Mouse (Mus musculus) Patski (cell line): ENCODE results near the gene Stk24. TPM values are rescaled to one million over a fixed set of nuclear protein-coding genes. Genes with fewer than 3 reads are reported as not detected.
"Not testable (repeated sequence)": the region's sequence is repeated elsewhere in the genome, so short reads cannot be mapped to it uniquely, and the experiment has no call there.

Source experiments
- ATAC-seq: fragments of 100-300 bp; one replicate; pipeline ENCODE4 v1.8.0; 2021
- CTCF ChIA-PET: fragments of 350-600 bp; sonication (Branson Sonifier 250); formaldehyde crosslinking; loops from one replicate; lab custom pipeline; 2022; ENCODE audit warnings: inconsistent platforms; lab: Charles Lee
- POLR2A ChIA-PET: fragments of 350-600 bp; sonication (Branson Sonifier 250); formaldehyde crosslinking; loops from one replicate; lab custom pipeline; 2022; ENCODE audit warnings: antibody characterized with exemption, inconsistent platforms; lab: Charles Lee
- DNase-seq: peaks from one replicate; pipeline ENCODE4 v3.0.0-alpha.2; 2011; ENCODE audit warnings: low read depth, low spot score
- H3K27me3 ChIP-seq: fragments of 371-371 bp; one replicate; pipeline ENCODE4 v1.5.1; 2021
- CTCF ChIP-seq: fragments of 100-300 bp; IDR thresholded peaks from one replicate; pipeline ENCODE4 v1.5.1; 2021
- in situ Hi-C: fragments of 300-500 bp; cut with MboI; formaldehyde crosslinking; loops from 3 replicates; pipeline ENCODE4 v1.11.1; 2018; ENCODE audit warnings: low pct_unique_long_range_greater_than_20kb, mixed read lengths
- polyA plus RNA-seq: library from polyadenylated mRNA; unstranded; gene quantifications from one replicate; pipeline ENCODE4 v1.2.3, GENCODE M21; 2021

Gene Stk24
- 94.0 TPM for polyA plus RNA-seq

DNA sequence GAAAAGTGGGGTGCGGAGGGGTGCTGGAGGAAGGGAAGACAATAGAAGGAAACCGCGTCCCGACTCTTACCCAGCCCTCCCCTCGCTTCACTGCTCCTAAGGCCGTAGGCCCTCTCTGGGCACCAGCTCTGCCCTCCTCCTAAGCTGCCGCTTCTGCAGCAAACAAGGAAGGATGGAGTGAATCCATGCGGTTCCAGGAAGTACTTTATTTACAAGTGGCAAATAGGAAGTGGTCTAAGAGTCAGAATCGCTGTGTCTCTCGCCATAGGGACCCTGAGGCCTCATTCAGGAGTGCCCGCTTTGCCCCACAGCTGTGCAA, at the start of gene Stk24:
Gene Stk24 (minus strand): TSS at position 185 of the 319 bp plus-strand sequence.
- ATAC-seq (peak; percentile 27), DNase-seq (no peak)
- ChIA-PET POLR2A (interaction anchor here (0.6 to 1.1 kb wide), 3 partner anchors 24 to 100 kb away, joined by 3 to 4 read pairs (median 3); no protein-coding TSS in a partner anchor), CTCF (no interaction called here)
- no peaks in the 10 kb centered on the region for H3K27me3 ChIP-seq
- in situ Hi-C loops = loop anchor here (5.0 kb wide), 1 partner anchor 77 kb away; no protein-coding TSS in a partner anchor
- TF ChIP-seq CTCF = no peak

DNA sequence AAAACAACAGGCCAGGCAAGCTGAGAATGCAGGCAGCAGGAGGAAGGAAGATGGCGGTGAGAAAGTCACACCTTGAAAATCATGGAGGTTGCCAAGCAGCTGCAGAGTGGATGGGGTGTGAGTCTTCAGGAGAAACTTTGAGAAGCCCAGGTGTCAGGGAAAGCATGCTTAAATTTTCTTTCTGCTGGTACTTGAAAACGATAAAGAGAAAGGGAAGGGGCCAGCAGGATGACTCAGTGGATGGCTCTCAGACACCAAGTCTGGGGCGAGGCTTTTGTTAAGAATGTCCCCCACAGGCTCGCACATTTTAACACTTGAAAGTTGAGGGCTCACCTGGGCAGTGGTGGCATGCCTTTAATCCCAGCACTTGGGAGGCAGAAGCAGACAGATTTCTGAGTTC, 48.3 kb upstream of the Stk24 start:
- in situ Hi-C loops = no loop called here
- ChIA-PET CTCF (no interaction called here), POLR2A (no interaction called here)
- TF ChIP-seq CTCF = no peak
- H3K27me3 ChIP-seq = no peaks in the 10 kb centered on the region
- ATAC-seq (no peak), DNase-seq (no peak)

DNA sequence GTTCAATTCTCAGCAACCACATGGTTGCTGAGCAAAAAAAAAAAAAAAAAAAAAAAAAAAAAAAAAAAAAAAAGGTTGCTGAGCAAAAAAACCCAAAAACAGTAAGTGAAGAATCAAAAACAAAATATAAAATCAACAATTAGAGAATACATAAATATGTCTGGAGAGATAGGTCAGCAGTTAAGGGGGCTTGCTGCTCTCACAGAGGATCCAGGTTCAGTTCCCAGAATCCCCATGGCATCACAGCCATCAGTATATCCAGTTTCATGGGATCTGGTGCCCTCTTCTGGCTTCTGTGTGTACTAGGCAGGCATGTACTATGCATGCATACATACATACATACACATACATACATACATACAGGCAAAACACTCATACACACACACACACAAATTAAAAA, 46.9 kb upstream of the Stk24 start:
- in situ Hi-C loops = no loop called here
- no peaks in the 10 kb centered on the region for H3K27me3 ChIP-seq
- DNase-seq = no peak
- TF ChIP-seq CTCF = peak; percentile 60
- ChIA-PET CTCF (no interaction called here), POLR2A (no interaction called here)
- no peak for ATAC-seq

GRCm38 (mm10) chr14:121425004-121425793, 45.4 kb upstream of the Stk24 start:
- no peak for ATAC-seq
- no peak for TF ChIP-seq CTCF
- CTCF ChIA-PET = no interaction called here
- H3K27me3 ChIP-seq = no peaks in the 10 kb centered on the region
- DNase-seq = no peak
- POLR2A ChIA-PET = no interaction called here
- in situ Hi-C loops = no loop called here

DNA sequence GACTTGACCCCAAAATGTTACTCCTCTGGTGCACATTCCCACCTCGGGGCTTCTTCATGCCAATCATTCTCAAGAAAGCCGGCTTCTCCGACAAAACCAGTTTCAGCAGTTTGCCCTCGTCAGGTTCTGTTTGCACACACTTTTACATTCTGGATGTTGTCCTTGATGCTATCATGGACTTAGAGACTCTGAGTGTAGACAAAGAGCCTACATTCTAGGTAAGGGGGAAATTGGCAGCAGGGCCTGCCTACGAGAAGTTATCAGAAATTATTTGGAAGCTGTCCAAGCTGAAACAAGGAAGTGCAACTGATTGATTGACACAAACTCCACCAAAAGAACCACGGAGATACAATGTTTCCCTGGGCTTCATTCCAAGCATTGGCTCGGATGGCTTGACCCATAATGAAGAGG, 43.5 kb upstream of the Stk24 start:
- TF ChIP-seq CTCF = no peak
- in situ Hi-C loops = no loop called here
- H3K27me3 ChIP-seq = no peaks in the 10 kb centered on the region
- ChIA-PET POLR2A (no interaction called here), CTCF (no interaction called here)
- DNase-seq (no peak), ATAC-seq (no peak)

- no peaks in the 10 kb centered on the region for H3K27me3 ChIP-seq
- DNase-seq (no peak), ATAC-seq (no peak)
- in situ Hi-C loops = no loop called here
- CTCF ChIA-PET = no interaction called here
- TF ChIP-seq CTCF = no peak
- POLR2A ChIA-PET = no interaction called here
Observed at GRCm38 (mm10) chr14:121422664-121423340, 43.0 kb upstream of the Stk24 start.

- DNase-seq (no peak), ATAC-seq (no peak)
- no peak for TF ChIP-seq CTCF
- POLR2A ChIA-PET = no interaction called here
- in situ Hi-C loops = no loop called here
- CTCF ChIA-PET = no interaction called here
- no peaks in the 10 kb centered on the region for H3K27me3 ChIP-seq
Observed at GRCm38 (mm10) chr14:121422000-121422399, 42.2 kb upstream of the Stk24 start.

GRCm38 (mm10) chr14:121417594-121417993, 37.8 kb upstream of the Stk24 start:
- ChIA-PET POLR2A (no interaction called here), CTCF (no interaction called here)
- in situ Hi-C loops = no loop called here
- no peaks in the 10 kb centered on the region for H3K27me3 ChIP-seq
- ATAC-seq (no peak), DNase-seq (no peak)
- TF ChIP-seq CTCF = no peak

GRCm38 (mm10) chr14:121416626-121417319, 37.0 kb upstream of the Stk24 start:
- no peak for ATAC-seq
- no peaks in the 10 kb centered on the region for H3K27me3 ChIP-seq
- in situ Hi-C loops = no loop called here

GRCm38 (mm10) chr14:121414635-121415241, 34.9 kb upstream of the Stk24 start:
- H3K27me3 ChIP-seq = no peaks in the 10 kb centered on the region
- in situ Hi-C loops = no loop called here
- no peak for ATAC-seq
- no peak for DNase-seq
- CTCF ChIA-PET = interaction anchor here (1.4 kb wide), 1 partner anchor 40 kb away, joined by 3 read pairs; no protein-coding TSS in a partner anchor
- POLR2A ChIA-PET = no interaction called here
- TF ChIP-seq CTCF = no peak

More at GRCm38 (mm10) chr14:121416626-121417319, 37.0 kb upstream of the Stk24 start:
- POLR2A ChIA-PET = no interaction called here
- no peak for TF ChIP-seq CTCF
- CTCF ChIA-PET = interaction anchor here (0.7 kb wide), 1 partner anchor 445 kb away, joined by 3 read pairs; no protein-coding TSS in a partner anchor
- DNase-seq = no peak

DNA sequence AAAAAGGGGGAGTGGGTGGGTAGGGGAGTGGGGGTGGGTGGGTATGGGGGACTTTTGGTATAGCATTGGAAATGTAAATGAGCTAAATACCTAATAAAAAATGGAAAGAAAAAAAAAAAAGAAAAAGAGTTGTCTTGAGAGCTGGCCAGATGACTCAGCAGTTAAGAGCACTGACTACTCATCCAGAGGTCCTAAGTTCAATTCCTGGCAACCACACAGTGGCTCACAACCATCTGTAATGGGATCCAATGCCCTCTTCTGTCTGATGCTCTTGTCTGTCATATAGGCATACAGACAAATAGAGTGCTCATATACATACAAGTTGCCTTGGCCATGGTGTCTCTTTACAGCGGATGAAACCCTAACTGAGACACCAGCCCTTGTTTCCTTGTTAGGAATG, 33.9 kb upstream of the Stk24 start:
- DNase-seq, CTCF ChIA-PET, ATAC-seq, POLR2A ChIA-PET, in situ Hi-C loops, H3K27me3 ChIP-seq: not testable (repeated sequence)
